Mouse (Mus musculus): ENCODE measurements around the gene Gpr63.
"Not testable (repeated sequence)": the region's sequence is repeated elsewhere in the genome, so short reads cannot be mapped to it uniquely, and the experiment has no call there.

Gene Gpr63

GRCm38 (mm10) chr4:24966299-24966991, at the start of gene Gpr63:
Gene Gpr63, plus strand, starts transcription at chr4:24966407.
- DNase-seq = peak; percentile 33 to 56

GRCm38 (mm10) chr4:24920006-24920577, 46.1 kb upstream of the Gpr63 start:
- DNase-seq = no peak

- no peak for DNase-seq
These were observed 41.5 kb upstream of the Gpr63 start for GRCm38 (mm10) chr4:24924726-24925125.

GRCm38 (mm10) chr4:24928260-24928780, 37.9 kb upstream of the Gpr63 start:
- DNase-seq = no peak

GRCm38 (mm10) chr4:24928926-24929325, 37.3 kb upstream of the Gpr63 start:
- DNase-seq = no peak

- no peak for DNase-seq
These were observed 23.3 kb upstream of the Gpr63 start for GRCm38 (mm10) chr4:24942728-24943424.

GRCm38 (mm10) chr4:24965918-24966298, 299 bp upstream of the Gpr63 start:
- DNase-seq = no peak

GRCm38 (mm10) chr4:24967251-24967650, 1.0 kb downstream of the Gpr63 start:
- DNase-seq = no peak

GRCm38 (mm10) chr4:24978589-24978988, 12.4 kb downstream of the Gpr63 start:
- DNase-seq = no peak

GRCm38 (mm10) chr4:24985612-24986011, 19.4 kb downstream of the Gpr63 start:
- no peak for DNase-seq

GRCm38 (mm10) chr4:24991475-24991874, 25.3 kb downstream of the Gpr63 start:
- DNase-seq = no peak

GRCm38 (mm10) chr4:25009328-25009727, 43.1 kb downstream of the Gpr63 start:
- DNase-seq = not testable (repeated sequence)

- no peak for DNase-seq
These were observed 45.6 kb downstream of the Gpr63 start for GRCm38 (mm10) chr4:25011780-25012179.

- no peak for DNase-seq
These were observed 46.5 kb downstream of the Gpr63 start for GRCm38 (mm10) chr4:25012726-25013125.

- DNase-seq = no peak
These were observed 48.9 kb downstream of the Gpr63 start for GRCm38 (mm10) chr4:25015017-25015655.

GRCm38 (mm10) chr4:25028252-25028651, 62.0 kb downstream of the Gpr63 start:
- DNase-seq = no peak

GRCm38 (mm10) chr4:25028752-25029151, 62.5 kb downstream of the Gpr63 start:
- DNase-seq = no peak

- DNase-seq = no peak
These were observed 63.7 kb downstream of the Gpr63 start for GRCm38 (mm10) chr4:25029875-25030274.

- DNase-seq = no peak
These were observed 69.1 kb downstream of the Gpr63 start for GRCm38 (mm10) chr4:25035158-25035791.

- no peak for DNase-seq
These were observed 69.6 kb downstream of the Gpr63 start for GRCm38 (mm10) chr4:25035806-25036205.

- DNase-seq = no peak
These were observed 71.1 kb downstream of the Gpr63 start for GRCm38 (mm10) chr4:25037260-25037659.

- DNase-seq = not testable (repeated sequence)
These were observed 89.3 kb downstream of the Gpr63 start for GRCm38 (mm10) chr4:25055541-25055940.

Data from lung, adult 18-20 months (tissue).